Mouse (Mus musculus) embryonic fibroblast, embryonic 13.5 days (primary cell): ENCODE data around the gene Rbm18. TPM values are rescaled to one million over a fixed set of nuclear protein-coding genes. Genes with fewer than 3 reads are reported as not detected.
"Not testable (repeated sequence)": the region's sequence is repeated elsewhere in the genome, so short reads cannot be mapped to it uniquely, and the experiment has no call there.

Experiments
- H3K27ac ChIP-seq: 2 replicates; pipeline ENCODE4 v1.5.1; 2012; ENCODE audit warnings: low read length, control low read depth, inconsistent platforms; ENCODE audit not compliant: insufficient read depth
- H3K4me1 ChIP-seq: 2 replicates; pipeline ENCODE4 v1.6.1; 2011; ENCODE audit warnings: low read length; ENCODE audit not compliant: control insufficient read depth, insufficient read depth
- H3K4me3 ChIP-seq: 2 replicates; pipeline ENCODE4 v1.5.1; 2011; ENCODE audit warnings: mild to moderate bottlenecking, control low read depth, low read length; ENCODE audit not compliant: insufficient read depth
- CTCF ChIP-seq: IDR thresholded peaks from 2 replicates; pipeline ENCODE4 v1.5.1; 2011; ENCODE audit warnings: mild to moderate bottlenecking, control low read depth, low read length, moderate library complexity, borderline replicate concordance; ENCODE audit not compliant: insufficient read depth
- POLR2A ChIP-seq: IDR thresholded peaks from 2 replicates; pipeline ENCODE4 v1.6.1; 2011; ENCODE audit warnings: low read depth, mild to moderate bottlenecking, control low read depth, low read length, moderate library complexity
- polyA plus RNA-seq: library from polyadenylated mRNA; stranded (reverse); fragments of >200 nt; gene quantifications from 2 replicates; pipeline ENCODE4 v1.2.4, GENCODE M21; 2011; ENCODE audit warnings: low read depth; ENCODE audit not compliant: missing spikeins, insufficient read length

Rbm18 gene
- polyA plus RNA-seq = 54.1 and 60.4 TPM in 2 replicates

GRCm38 (mm10) chr2:36136300-36136941, at the start of gene Rbm18, which contains the start of gene Mrrf:
Rbm18 (minus strand) TSS chr2:36136773.
Mrrf (plus strand) TSS chr2:36136389.
- H3K4me3 ChIP-seq = peak within 1 kb of the TSS; percentile 60
- H3K27ac ChIP-seq = peak within 1 kb of the TSS; percentile 85
- peaks cover 3% of the 10 kb centered on the region; the same call in 1 of the 2 replicates for H3K4me1 ChIP-seq
- TF ChIP-seq CTCF = no peak
- TF ChIP-seq POLR2A = peak; percentile 58

- Histone ChIP-seq H3K4me3 (no peak overlapping the region), H3K27ac (no peak overlapping the region; the same call in 1 of the 2 replicates), H3K4me1 (no peaks in the 10 kb centered on the region)
- TF ChIP-seq POLR2A (no peak), CTCF (no peak)
Observed at GRCm38 (mm10) chr2:36184876-36185275, 48.3 kb upstream of the Rbm18 start.

GRCm38 (mm10) chr2:36184192-36184591, 47.6 kb upstream of the Rbm18 start:
- no peak overlapping the region for H3K4me3 ChIP-seq
- H3K27ac ChIP-seq = no peak overlapping the region
- H3K4me1 ChIP-seq = no peaks in the 10 kb centered on the region
- TF ChIP-seq POLR2A (no peak), CTCF (no peak)

GRCm38 (mm10) chr2:36183278-36183677, 46.7 kb upstream of the Rbm18 start:
- no peaks in the 10 kb centered on the region for H3K4me1 ChIP-seq
- TF ChIP-seq POLR2A (no peak), CTCF (no peak)

GRCm38 (mm10) chr2:36181587-36182368, 45.2 kb upstream of the Rbm18 start:
- not testable (repeated sequence) for H3K4me1 ChIP-seq, H3K27ac ChIP-seq, H3K4me3 ChIP-seq

More at GRCm38 (mm10) chr2:36183278-36183677, 46.7 kb upstream of the Rbm18 start:
- Histone ChIP-seq H3K4me3 (no peak overlapping the region), H3K27ac (no peak overlapping the region)

GRCm38 (mm10) chr2:36179487-36179886, 42.9 kb upstream of the Rbm18 start:
- H3K4me1 ChIP-seq = no peaks in the 10 kb centered on the region
- no peak overlapping the region for H3K27ac ChIP-seq
- H3K4me3 ChIP-seq = no peak overlapping the region
- TF ChIP-seq POLR2A (no peak), CTCF (no peak)

GRCm38 (mm10) chr2:36172574-36172973, 36.0 kb upstream of the Rbm18 start:
- TF ChIP-seq POLR2A (no peak), CTCF (no peak)
- H3K4me1 ChIP-seq = no peaks in the 10 kb centered on the region
- no peak overlapping the region for H3K27ac ChIP-seq
- no peak overlapping the region for H3K4me3 ChIP-seq

- H3K4me1 ChIP-seq = no peaks in the 10 kb centered on the region
- no peak overlapping the region for H3K27ac ChIP-seq
- no peak overlapping the region for H3K4me3 ChIP-seq
- TF ChIP-seq POLR2A = no peak
- TF ChIP-seq CTCF = no peak
Observed at GRCm38 (mm10) chr2:36172136-36172535, 35.6 kb upstream of the Rbm18 start.

GRCm38 (mm10) chr2:36169176-36169575, 32.6 kb upstream of the Rbm18 start:
- no peaks in the 10 kb centered on the region for H3K4me1 ChIP-seq
- no peak overlapping the region for H3K4me3 ChIP-seq
- H3K27ac ChIP-seq = no peak overlapping the region
- TF ChIP-seq CTCF (no peak), POLR2A (no peak)

GRCm38 (mm10) chr2:36167990-36168618, 31.5 kb upstream of the Rbm18 start:
- Histone ChIP-seq H3K4me1 (no peaks in the 10 kb centered on the region), H3K27ac (no peak overlapping the region), H3K4me3 (no peak overlapping the region)
- TF ChIP-seq CTCF = no peak
- no peak for TF ChIP-seq POLR2A
